Mouse (Mus musculus) monocyte, adult 2 months (primary cell): ENCODE results near the gene Zfand6.

Experiments used
- DNase-seq, 2 experiments: peaks; one replicate each; pipeline ENCODE4 v3.0.0; 2022; ENCODE audit warnings: low spot score in 2 of 2, low read depth in 1 of 2

Zfand6 gene

DNA sequence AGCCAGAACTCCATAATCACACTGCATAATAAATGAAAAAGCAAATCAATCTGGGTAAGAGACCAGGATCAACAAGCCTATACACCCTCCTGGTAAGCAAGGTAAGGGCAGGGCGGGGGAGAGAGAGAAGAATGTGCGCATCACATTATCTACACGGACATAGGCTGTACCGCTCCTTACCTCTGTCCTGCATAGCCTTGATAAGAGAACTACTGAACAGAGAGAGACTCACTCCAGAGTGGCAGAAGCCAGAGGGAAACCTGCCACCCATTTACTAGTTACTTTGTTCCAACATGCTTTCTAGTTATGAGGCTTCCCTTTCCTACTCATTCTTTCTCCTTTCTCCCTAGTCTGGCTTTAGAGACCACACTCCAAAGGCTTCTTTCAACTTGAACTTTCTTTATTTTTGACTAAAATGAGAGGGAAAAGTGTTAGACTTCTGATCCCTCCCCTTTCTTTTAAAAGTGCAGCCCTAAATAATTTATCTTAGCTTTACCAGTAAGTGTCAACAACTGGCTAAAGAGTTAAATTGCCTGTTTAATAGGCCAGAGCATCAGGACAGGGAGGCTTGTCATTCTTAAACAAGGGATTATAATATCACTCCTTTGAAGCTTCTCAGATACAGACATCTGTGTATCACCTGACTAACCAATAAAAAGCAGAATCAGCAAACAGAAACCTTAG is 38.3 kb downstream of the Zfand6 start:
- no peak for DNase-seq

DNA sequence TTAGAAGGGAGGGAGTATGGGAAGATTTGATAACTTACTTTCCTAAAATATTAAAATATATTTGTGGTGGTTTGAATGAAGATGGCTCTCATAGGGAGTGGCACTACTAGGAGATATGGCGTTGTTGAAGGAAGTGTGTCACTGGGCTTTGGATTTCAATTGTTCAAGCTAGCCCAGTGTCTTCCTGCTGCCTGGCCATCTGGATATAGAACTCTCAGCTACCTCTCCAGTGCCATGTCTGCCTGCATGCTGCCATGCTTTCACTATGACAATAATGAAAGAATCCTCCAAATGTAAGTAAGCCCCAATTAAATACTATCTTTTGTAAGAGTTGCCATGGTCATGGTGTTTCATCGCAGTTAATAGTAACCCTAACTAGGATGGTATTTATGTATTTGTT is 40.7 kb downstream of the Zfand6 start:
- no peak for DNase-seq

DNA sequence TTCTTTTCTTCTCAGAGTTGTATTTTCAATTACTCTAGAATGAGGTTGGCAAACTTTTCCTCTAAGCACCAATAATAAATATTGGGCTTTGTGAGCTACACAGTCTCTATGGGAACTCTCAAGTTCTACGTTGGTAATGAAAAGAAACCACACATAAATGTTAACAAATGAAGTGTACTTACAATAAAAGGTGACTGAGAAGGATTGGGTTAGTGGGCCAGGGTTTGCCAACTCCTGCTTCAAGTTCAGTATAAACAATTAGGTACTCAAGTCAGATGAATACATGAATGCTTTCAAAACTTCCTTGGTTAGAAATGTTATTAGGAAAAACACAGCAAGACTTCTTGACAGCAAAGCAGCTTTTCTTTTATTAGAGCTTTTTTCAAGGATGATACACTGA is 43.5 kb downstream of the Zfand6 start:
- no peak for DNase-seq

DNA sequence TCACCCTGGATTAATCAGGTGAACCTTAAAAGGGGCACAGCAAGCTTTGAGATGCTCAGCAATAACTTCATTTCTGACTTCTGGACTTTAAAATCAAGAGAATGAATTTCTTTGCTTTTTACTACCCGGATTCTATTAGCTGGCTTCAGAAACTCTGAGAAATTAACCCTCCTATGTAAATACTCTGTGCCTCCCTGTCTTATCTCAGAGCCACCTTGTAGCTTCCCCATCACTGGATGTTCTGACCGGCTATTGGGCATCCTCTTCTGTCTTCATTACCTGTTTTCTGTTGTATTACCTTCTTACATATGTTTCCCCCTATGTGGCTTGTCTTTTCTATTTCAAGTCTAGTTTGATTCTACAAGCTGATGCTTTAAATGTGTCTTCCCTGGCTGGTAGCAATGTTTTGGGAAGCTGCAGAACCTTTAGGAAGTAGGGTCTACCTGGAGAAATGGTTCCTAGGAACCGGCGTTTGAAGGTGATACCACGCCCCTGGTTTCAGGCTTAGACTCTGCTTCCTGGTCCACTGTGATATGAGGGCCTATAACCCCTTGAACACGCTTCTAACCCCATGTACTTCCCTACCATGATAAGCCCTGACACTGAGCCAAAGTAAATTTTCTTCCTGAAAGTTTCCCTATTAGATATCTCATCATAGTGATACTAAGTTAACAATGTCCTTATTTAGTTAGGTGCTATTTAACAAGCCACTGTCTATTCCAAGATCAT is 46.3 kb downstream of the Zfand6 start:
- DNase-seq = no peak

DNA sequence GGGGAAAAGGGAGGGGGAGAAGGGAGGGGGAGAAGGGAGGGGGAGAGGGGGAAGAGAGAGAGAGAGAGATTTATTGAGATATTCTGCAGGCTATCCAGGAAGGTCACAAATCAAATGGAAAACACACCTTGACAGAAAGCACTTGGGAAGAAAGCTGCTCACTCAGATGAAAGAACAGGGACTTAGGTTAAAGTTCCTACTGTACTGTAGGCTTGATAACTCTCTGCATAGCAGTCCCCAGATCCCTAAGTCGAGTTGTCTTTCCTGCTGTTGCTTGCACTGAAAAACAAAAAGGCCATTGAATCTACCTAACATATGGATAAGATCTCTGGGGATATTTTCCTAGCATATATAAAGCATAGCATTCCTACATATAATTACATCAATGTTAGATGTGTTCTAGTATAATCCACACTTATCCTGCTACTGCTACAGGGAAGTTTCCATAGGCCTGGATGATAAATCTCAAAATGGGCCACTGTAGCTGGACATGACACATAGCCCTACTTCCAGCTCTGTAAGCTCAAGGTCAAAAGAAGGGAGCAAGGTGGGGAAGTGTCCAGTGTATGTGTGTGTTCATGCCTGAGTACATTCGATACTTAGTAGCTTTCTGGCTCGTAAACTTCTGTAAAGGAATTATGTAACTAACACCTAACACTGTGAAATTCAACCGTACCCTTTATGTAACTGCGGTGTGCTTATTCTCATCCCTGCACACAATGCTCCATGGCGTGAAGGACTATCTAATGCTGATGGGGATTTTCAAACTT is 47.4 kb downstream of the Zfand6 start:
- DNase-seq = no peak

DNA sequence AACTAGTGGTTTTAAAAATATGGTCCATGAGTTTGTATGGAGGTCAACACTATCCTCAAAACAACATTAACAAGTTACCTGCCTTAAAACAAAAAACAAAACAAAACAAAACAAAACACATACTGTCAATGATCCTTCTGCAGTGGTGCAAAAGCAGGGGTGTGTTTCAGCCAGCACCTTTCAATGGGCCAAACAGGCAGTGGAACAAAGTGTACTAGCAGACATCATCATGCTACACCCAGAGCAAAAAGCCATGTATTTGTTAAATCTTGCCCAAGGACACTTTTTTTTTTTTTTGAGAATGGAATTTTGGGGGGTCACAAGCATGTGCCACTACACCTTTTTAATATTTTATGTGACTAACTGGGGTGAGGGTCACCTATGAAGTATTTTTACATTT is 52.8 kb downstream of the Zfand6 start:
- DNase-seq = no peak

DNA sequence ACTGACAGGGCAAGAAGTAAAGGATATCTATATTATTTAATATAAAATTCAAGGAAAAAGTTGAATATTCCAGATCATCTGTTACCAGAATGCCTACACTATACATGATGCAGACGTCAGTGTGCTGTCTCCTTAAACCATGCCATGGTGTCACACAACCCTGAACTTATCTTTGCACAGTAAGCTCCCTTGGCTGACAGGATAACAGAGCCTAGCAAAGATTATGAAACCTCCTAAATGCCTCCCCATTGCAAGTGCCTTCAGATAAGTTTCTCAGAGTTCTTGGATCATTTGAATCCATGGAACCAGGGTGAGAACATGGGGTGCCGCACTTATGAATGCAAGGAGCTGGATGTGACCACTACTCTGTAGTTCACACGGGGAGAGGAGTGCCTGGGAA is 57.9 kb downstream of the Zfand6 start:
- DNase-seq = no peak

DNA sequence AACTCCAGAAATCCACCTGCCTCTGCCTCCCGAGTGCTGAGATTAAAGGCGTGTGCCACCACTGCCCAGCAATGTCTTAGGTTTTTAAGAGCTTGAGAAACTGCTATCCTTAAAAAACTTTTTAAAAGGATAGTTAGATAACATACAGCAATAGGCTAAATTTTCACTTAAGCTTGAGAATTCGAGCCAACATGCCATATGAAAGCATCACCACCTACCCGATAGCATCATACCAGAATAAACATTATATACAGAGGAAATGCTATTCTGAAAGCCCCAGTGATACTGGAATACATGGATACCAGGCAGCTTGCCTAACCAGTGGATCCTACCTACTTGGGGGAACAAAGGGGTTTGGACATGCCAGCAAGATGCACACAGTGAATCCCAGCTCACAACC is 66.0 kb downstream of the Zfand6 start:
- DNase-seq = no peak

DNA sequence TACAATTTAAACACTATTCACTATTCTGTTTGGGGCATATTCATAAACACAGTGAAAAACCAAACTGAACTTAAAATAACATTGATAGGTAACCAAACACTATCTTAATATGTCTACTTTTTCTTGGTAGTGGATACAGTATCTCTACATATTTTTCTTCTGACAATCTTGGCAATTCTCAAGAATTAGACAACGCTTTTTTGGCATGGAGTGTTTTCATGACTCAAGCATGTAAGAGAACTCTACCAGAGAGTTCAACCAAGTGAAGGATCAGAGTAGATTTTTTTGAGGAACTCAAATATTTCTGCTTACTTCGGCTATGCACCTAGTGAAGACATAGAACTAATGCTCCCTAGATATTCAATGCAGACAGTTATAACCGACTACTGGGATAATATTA is 68.8 kb downstream of the Zfand6 start:
- no peak for DNase-seq

DNA sequence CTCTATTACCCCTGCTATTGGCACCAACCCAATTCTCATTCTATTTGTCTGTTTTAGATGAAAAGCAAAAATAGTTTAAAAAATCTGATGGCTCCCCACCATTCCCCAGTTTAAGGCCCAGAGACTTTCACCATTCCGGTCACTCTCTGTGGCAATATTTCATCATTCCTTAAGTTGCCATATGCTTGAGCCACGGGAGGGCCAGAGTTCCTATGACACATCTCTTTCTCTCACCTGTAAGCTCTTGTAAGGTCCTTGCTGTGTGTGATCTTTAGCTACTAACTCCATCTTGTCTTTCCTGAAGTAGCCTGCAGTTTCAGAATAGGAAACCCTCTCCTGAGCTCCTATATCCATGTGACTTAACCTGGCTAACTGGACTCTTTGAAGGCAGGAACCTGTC is 70.8 kb downstream of the Zfand6 start:
- DNase-seq = no peak

DNA sequence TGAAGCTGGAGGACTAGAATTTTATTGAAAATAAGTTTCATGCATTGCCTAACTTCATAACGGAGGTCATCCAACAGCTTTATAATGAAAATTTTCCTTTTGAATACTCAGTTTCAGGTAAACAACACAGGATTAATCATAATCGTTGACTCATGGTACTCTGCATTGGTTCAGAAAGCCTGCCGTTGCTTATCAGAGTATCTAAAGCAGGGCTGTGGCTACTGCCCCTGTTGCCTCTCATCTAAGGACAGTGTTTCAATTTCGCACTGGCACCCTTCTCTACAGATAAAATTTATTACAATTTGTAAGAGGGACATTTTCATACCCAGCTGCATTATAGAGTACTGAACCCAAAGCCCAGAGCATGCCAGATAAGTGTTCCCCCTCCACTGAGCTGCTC is 77.3 kb downstream of the Zfand6 start:
- DNase-seq = no peak

DNA sequence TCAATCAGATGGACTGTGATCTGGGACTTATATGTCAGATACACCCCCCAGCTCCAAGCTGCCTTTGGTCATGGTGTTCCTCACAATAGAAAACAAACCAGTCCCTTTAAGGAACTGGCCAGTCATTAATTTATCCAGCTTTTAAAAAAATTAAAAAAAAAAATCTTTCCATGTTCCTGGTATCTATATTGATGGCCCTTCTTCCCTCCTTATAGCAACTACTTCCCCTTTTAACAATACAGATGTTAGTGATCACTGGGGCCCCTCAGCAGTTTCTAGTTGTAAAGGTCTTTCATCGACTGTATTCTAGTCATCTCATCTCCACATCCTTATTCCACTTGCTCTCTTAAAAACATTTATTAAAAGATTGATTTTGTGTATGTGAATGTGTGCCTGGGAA is 78.2 kb downstream of the Zfand6 start:
- DNase-seq = no peak

DNA sequence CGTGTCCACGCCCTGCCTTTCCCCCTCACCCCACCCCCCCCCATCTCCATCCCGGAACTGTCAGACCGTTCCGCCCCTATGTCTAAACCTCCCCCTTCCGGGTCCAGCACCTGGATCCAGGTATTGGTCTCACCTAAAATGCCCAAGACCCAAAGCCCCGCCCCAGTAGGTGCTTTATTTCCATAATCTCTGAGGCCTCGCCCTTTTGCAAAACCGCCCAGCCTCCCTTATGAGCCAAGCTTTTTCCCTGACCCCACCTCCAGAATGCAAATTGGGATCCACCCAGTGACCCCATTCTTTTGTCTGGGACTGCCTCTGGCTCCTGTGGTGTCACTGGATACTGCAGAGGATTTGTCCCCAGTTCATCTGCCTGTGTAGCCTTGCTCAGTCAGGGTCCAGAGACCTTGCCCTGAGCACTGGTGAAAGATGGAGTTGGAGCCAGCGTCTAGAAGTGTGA is 83.4 kb downstream of the Zfand6 start, which contains the start of gene Fah:
TSS of gene Fah (minus strand) at position 430 of the 457 bp plus-strand sequence.
- no peak for DNase-seq

DNA sequence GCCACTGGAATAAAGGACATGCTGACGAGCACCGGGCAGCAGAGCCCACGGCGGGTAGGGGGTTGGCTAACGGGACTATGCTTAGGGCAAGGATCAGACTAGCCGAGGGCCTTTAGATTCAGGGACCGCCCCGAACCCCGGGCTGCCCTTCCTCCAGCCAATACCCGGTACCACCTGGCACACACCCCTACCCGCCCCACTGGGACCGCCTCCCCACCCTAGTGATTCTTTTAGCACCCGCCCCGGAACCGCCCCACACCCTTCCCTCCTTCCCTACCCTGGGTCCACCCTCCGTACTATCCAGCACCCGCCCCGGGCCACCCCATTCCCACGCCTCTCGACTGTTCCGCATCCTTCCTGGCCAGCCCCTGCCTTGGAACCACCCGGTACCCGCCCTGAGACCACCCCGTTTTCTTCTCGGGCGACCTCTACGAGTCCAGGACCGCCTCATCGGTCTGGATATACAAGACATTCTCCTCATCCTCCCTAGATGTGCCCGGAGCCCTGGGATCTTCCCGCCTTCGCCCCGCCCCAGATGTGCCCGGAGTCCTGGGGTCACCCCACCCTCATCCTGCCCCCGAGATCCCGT is 84.0 kb downstream of the Zfand6 start:
- no peak for DNase-seq

DNA sequence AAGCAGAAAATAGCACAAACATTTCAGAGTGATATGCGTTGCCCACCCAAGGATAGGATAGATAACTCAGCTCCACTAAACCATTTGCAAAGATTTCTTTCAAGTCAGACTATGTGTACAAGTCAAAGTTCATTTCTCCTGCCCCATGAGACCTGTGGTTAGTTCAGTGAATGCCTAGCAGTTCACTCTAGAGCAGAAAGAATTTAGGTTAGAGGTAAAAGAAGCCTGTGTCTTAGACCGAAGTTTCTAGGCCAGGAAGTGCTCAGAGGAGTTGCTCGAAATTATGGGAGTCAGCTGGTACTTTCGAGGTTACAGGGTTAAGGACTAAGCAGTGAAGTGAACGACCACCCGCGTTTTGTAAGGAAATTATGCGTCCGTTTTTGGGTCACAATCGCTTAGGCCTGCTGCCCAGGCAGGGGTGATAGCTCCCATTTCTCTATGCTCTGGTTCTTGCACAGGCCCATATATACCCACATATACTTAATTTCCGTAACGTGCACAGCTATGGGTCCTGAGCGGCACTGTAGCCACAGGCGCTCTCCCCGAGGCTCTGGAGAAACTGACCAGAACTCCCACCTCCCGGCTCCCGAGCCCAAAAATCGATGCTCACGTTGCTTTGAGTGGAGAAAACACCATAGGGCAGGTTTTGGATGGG is 84.6 kb downstream of the Zfand6 start:
- DNase-seq = no peak

DNA sequence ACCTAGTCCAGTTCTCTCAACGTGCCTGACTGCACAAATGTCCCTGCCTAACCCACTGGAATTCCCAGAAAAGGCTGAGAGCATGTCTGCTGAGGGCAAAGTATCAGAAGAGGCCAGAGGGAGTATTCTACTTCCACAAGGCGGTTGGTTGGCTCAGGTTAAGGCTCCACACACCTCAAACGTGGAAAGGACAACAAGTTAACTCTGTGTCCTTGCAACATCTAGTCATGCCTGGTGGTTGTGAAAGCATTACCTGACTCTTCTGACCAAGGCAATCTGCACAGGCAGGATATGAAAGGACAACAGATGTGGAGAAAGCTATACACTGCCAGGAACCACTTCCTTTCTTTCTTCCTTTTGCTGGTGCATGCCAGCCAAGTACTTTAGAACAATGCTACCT is 85.3 kb downstream of the Zfand6 start:
- no peak for DNase-seq

DNA sequence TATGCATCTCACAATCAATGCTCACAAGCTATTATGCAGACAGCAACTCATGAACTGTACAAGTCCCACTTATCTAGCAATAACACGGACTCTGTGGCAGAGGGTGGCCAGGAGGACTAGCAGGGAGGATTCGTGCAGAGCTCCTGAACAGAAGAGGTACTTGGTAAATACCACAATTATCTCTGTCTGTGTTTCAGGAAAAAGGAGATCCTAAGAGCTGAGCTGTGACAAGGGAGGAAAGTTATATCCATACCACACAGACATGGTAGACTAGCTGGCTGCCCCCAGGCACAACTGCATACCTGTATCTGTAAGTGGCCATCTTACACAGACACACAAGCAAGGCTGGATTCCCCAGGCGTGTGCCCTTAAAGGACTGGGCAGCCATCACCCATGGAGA is 88.4 kb downstream of the Zfand6 start:
- no peak for DNase-seq

DNA sequence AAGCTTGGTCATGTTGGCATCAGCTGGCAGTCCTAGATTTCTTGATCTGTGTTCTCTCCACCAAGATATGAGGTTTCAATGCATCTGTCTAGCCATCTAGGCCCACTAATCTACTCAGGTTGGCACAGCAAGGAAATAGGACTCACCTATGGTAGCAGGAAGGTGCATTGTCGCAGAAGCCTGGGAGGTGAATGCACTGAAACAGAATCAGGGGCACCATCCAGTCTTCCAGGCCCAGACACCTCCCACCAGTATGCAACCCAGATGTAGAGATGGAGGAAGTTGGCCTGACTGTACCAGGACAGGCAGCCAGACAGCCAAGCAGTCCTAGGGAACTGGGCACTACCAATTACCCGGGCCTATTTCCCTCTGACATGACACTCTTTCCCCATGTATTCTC is 89.1 kb downstream of the Zfand6 start:
- no peak for DNase-seq

DNA sequence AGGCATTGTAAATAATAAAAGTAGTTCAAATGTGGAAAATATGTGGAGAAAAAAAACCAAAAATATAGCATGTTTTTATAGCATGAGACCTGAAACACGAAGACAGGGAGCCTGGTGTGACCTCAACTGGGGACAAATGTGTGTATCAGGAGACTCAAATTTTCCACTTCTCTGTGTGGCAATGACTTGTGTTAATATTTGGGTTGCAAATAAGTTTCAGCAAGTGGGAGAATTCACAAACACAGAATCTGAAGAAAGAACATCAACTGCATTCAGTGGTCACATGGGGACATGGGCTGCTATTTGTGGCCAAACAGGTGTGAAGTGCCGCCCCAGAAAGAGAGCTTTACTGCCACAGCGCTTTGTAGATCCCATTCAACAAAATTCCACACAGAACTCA is 93.1 kb downstream of the Zfand6 start:
- DNase-seq = no peak

DNA sequence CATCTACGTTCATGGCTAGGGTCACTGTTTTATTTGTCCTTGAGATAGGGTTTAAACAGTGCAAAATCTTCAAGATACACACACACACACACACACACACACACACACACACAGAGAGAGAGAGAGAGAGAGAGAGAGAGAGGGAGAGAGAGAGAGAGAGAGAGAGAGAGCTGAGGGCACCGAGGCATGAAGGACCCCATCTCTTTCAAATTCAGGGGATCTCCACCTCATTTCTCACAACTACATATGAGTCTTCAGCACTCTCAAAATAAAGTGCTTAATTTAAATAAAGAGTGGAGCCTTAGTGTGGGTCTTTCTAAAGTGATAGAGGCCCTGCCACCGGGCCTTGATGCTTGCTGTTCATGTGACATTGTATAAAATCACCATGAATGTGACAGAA is 93.8 kb downstream of the Zfand6 start:
- no peak for DNase-seq

DNA sequence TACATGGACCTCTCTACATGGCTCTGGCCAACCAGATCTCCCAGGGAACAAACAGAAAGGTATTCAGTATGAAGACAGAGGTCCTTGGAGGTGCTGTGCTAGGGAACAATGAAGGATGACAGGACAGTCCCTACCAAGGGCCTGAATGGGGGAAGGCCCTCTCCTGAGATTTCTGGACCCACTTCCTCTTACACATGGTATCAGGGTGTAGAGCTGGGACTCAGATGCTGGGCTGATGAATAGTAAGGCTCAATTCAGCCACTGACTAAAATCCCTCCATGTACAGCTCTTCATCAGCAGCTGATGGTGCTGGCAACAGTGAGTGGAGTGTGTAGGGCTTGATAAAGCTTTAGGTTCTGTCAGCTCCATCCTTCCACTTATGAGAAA is 94.8 kb downstream of the Zfand6 start:
- DNase-seq = no peak
